Mouse (Mus musculus) urinary bladder, postnatal 36 days (tissue): ENCODE measurements around the gene Zfp979.
"Not testable (repeated sequence)": the region's sequence is repeated elsewhere in the genome, so short reads cannot be mapped to it uniquely, and the experiment has no call there.

Source experiments
- DNase-seq, 2 experiments: peaks; one replicate each; pipeline ENCODE4 v3.0.0; 2022; ENCODE audit warnings: low spot score in 2 of 2, mixed read lengths in 1 of 2

Gene Zfp979

GRCm38 (mm10) chr4:147642413-147642812 is at the start of gene Zfp979:
Zfp979 (minus strand) TSS chr4:147642513.
- DNase-seq: not testable (repeated sequence)

GRCm38 (mm10) chr4:147655245-147655644 is 12.9 kb upstream of the Zfp979 start:
- not testable (repeated sequence) for DNase-seq

GRCm38 (mm10) chr4:147647407-147647806 is 5.1 kb upstream of the Zfp979 start:
- DNase-seq: not testable (repeated sequence)

- DNase-seq: not testable (repeated sequence)
Observed at GRCm38 (mm10) chr4:147641932-147642331, 381 bp downstream of the Zfp979 start.

- not testable (repeated sequence) for DNase-seq
Observed at GRCm38 (mm10) chr4:147633818-147634262, 8.5 kb downstream of the Zfp979 start.

- DNase-seq: not testable (repeated sequence)
Observed at GRCm38 (mm10) chr4:147606511-147606910, 35.8 kb downstream of the Zfp979 start.

GRCm38 (mm10) chr4:147605521-147605920 is 36.8 kb downstream of the Zfp979 start:
- no peak for DNase-seq

- no peak for DNase-seq
Observed at GRCm38 (mm10) chr4:147603806-147604205, 38.5 kb downstream of the Zfp979 start.

- no peak for DNase-seq
Observed at GRCm38 (mm10) chr4:147601881-147602280, 40.4 kb downstream of the Zfp979 start.

- no peak for DNase-seq
Observed at GRCm38 (mm10) chr4:147598831-147599230, 43.5 kb downstream of the Zfp979 start.

- no peak for DNase-seq
Observed at GRCm38 (mm10) chr4:147597685-147598084, 44.6 kb downstream of the Zfp979 start.

- not testable (repeated sequence) for DNase-seq
Observed at GRCm38 (mm10) chr4:147594630-147595029, 47.7 kb downstream of the Zfp979 start.

GRCm38 (mm10) chr4:147586511-147587473 is 55.5 kb downstream of the Zfp979 start:
- no peak for DNase-seq

- DNase-seq: not testable (repeated sequence)
Observed at GRCm38 (mm10) chr4:147579371-147579770, 62.9 kb downstream of the Zfp979 start.

GRCm38 (mm10) chr4:147571156-147571555 is 71.2 kb downstream of the Zfp979 start:
- DNase-seq: not testable (repeated sequence)

GRCm38 (mm10) chr4:147565426-147566220 is 76.7 kb downstream of the Zfp979 start:
- no peak for DNase-seq
